Mouse (Mus musculus): Measurements from ENCODE around the gene Dnajc10.

The Dnajc10 gene

DNA sequence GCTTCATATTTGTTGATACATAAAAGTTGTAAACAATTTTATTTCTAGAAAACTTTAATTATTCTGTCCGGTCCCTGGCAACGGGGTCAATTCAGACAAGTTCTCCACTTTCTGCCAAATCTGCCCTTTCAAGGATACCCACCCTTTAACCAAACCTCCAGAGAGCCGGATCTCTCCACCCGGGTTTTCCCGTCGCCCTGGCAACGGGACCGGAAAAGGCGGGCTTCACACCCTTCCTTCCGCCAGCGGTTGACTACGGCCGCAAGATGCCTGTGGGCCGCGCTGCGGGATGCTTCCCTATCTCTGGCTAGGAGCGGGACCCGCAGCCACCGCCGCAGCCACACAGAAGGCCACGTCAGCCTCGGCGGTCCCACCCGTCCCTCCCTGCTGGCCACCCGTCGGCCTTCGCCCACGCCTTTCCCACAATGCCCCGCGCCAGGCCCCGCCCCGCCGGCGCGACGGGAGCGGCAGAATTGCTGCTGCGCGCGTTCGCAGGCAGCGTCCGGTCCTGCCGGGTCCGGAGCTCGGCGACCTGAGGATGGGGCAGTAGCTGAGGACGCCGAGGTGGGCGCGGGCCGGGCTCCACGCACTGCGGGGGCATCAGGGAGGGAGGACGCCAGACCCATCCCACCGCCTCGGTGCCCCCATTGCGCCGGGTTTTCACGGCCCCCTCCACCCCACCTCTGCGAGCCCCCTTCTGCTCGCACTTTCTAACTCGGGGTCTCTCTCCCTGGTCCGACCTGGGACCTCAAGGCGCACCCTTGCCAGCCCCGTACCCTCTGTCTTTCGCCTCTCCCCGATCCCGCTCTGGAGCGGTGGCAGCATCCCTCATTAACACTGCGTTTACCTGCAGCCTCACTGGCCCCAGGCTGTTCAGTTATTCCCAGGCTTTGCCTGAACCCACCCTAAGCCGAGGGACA lies at the start of gene Dnajc10:
Gene Dnajc10 (plus strand): TSS at position 225 of the 920 bp plus-strand sequence.
- DNase-seq (ENCODE audit: extremely low spot score, low spot score) = peak; percentile 90

DNA sequence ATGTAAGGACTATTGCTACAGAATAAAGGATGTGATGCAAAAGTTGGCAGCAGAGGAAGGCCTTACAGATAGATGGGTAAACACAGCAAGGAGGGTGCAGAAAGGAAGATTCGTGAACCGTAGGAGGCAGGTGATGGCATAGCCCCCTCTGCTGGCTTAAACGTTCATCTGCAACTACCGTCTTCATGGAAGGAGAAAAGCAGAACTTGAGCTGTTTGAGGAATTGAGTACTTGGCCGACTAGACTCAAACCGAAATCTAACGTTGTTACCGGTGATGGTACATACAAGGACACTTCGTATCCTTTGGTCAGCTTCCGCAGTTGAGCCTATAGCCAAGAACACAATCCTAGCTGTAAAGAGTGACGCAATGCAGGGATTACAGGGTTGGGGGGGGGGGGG lies 48.4 kb upstream of the Dnajc10 start:
- DNase-seq (ENCODE audit: extremely low spot score, low spot score) = peak; percentile 71

DNA sequence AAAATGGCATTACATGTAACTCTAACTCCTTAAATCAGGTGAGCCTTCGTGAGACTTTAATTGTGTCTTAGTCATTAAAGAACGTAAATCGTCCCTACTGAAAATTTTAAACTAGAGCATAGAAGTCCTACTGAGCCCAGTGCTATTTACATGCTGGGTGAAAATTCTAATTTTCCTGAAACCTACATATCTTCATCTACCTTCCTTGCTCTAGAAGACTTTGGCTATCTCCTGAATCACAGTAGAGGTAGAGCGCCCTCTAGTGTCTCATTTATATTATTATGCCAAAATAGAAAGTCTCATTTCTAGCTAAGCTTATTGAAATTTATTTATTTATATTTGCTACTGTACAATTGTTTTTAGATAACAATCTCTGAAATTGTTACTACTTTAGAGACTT lies 47.2 kb upstream of the Dnajc10 start:
- no peak for DNase-seq (ENCODE audit: extremely low spot score, low spot score)

DNA sequence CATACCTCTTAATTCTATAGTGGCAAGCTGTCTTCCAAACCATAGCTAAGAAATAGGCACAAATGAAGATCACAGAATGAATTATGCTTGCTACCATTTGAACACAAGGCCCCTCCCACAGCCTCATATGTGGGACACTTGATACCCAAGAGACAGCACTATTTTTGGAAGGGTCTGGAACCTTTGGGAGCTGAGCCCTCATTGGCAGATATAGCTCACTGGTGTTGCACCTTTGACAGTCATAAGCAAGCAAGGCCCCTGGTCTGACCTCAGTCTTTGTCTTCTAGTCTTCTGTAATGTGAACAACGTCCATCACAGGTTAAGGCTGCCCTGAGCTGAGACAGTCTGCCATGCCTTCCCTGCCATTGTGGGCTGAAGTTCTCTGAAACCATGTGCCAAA lies 43.8 kb upstream of the Dnajc10 start:
- no peak for DNase-seq (ENCODE audit: extremely low spot score, low spot score)

DNA sequence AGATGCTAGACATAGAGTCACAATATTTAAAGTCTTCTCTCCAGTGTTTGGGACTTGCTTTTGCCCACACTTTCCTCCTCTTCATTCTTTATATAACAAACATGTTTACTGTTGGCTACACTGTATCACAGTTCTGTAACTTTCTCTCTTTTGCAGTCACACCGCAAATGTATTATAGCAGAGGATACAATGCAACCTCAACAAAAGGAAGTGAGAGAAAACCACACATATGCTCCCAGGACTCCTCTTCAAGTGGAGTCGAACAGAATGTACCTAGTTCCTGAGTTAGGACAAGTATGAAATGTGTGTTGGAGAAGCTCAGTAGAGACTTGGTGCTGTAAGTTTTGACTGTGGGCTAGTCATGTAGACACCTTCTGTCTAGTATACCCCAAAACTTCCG lies 42.2 kb upstream of the Dnajc10 start:
- DNase-seq (ENCODE audit: extremely low spot score, low spot score) = no peak

DNA sequence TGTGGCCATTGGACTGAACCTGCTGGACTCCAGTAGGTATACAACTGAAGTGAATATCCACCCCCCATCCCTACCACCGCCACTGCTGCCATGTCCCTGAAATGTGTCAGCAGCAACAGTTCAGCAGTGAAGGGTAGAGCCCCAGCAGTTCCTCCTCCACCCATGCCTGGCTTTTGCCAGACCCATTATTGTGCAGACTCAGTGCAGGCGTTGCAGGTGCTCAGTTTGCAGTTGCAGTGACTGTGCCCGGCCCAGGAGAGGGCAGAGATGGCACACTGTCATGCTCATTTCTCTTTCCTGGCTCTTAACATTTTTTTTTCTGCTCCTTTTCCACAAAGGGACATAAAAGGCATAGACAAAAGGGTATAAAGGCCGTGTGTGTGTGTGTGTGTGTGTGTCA lies 41.5 kb upstream of the Dnajc10 start:
- no peak for DNase-seq (ENCODE audit: extremely low spot score, low spot score)

DNA sequence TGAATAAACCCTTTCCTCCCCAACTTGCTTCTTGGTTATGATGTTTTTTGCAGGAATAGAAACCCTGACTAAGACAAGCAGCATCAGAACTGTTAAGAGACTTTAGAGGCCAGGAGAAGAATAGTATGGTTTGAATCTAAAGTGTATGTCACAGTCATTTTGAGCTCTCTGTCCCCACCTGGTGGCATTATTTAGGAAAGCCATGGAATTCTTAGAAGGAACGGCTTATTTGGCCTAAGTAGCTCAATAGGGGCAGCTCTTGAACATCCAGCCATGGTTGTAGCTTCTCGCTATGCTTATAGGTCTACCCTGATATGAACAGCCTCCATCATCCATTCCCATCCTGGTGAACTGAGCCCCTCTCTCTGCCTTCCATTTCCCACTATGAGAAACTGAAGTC lies 40.1 kb upstream of the Dnajc10 start:
- DNase-seq (ENCODE audit: extremely low spot score, low spot score) = no peak

DNA sequence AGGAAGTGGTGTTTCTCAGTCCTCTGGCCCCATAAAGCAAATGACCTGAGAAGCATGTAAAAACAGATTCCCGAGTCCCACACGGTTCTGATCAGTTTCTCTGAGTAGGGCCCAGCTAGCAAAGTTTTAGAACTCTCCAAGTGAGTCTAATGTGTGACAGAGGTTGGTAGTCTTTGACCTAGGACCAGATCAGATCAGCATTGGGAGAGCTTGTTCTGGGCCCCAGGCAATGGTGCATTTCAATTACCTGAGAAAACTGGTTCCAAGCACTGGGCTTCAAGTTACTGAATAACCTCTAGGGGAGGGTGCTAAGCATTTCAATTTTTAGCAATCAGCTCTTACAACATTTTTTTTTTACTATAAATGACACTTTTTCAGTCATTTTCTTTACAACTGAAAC lies 33.1 kb upstream of the Dnajc10 start:
- no peak for DNase-seq (ENCODE audit: extremely low spot score, low spot score)

DNA sequence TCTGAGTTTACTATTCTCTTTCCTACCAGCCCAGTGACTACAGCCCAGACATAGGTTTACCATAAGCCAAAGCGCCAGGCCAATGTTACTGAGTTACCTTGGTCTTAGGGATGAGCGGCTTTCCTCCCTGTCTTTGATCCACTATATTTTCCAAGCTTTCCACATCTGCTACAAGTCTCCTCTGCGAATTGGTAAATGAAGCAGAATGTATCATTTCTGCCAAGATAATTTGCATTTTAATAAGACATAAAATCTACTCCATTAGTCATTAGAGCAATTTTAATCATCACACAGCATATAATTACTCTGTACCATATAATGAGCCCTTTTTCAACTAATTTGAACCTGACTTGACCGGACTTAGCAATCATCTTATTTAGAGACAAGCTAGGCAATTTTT lies 28.9 kb upstream of the Dnajc10 start:
- DNase-seq (ENCODE audit: extremely low spot score, low spot score) = no peak

DNA sequence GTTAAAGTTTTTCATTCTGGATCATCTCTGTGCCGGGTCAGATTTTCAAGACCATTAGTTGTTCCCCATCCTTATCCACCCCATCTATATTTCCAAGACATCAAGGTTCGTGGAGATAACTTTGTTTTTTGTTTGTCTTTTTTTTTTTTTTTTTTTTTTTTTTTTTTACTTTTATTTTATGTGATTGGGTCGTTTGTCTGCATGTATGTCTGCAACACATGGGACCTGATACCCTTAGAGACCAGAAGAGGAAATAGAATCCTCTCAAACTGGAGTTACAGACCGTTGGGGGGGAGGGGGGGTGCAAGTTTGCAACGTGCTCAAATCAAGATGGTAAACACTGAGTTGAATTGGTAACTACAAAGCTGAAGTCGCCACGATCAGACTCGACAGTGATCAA lies 23.1 kb upstream of the Dnajc10 start, which contains the start of gene Prdx6b:
Gene Prdx6b (plus strand): TSS at position 301 of the 400 bp plus-strand sequence.
- no peak for DNase-seq (ENCODE audit: extremely low spot score, low spot score)

DNA sequence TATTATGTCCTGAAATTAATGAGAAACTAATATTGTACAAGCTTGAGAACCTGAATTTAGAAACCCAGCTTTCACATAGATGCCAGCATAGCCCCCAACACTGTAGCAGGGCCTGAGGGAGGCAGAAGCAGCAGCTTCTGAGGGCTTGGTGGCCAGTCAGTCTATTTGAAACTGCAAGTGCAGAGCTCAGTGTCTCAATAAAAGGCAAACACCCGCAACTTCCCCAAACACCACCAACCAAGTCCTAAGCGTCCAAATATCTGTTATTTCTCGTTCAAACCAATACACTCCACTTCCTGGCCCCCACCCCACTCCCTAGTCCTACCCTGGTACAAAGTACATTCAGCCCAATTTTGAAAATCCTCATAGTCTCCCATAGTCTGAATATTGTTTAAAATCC lies 16.9 kb upstream of the Dnajc10 start:
- no peak for DNase-seq (ENCODE audit: extremely low spot score, low spot score)

DNA sequence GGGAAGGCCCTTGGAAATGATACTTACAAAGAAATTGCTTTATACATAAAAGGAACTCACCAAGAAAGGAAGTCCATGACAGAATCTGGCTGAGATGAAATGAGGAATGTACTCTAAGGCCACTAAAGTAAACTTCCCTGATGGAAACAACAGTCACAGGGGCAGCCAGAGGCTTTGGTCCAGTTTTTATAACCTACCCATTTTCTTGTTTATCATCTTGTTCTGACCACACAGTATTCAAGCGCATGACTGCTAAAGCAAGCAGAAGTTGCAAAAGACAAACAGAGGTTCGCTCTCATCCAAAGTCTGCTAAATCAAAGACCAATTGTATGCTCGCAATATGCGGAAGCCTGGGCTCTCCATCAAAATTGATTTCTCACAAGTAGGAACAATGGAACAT lies 14.5 kb upstream of the Dnajc10 start:
- no peak for DNase-seq (ENCODE audit: extremely low spot score, low spot score)

DNA sequence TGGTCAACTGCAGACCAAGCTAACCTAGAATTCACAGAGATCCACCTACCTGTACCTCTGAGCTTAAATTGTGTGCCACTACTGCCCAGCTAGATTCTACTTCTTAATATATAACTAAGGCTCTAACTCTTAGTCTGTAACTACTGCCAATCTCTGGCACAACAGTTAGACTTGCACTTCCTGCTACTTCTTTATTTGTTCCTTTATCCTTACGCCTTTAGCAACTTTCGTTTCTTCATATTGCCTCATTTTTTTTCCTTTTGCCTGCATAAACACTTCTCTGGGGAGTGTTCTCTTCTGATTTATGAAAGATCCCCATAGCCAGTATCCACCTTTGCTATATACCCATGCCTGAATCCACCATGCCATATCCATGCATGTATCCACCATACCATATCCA lies 11.3 kb upstream of the Dnajc10 start:
- no peak for DNase-seq (ENCODE audit: extremely low spot score, low spot score)

DNA sequence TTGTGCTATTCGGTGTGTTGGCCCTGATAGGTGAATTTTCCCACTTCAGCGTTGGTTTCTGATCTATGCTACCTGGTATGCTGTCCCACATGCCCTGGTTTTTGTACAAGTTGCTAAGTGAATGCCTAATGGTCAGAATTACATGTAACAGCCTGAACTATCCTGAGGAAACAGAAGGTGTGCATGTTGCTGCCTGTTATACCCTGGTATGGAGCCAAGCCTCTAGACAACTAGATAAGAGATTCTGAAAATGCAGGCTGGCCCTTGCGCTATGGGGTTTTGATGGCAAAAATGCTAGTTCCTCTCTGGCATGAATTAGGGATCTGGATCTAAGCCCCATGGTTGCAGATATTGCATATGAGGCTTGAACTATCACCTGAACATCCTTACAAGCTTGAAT lies 7.6 kb upstream of the Dnajc10 start:
- DNase-seq (ENCODE audit: extremely low spot score, low spot score) = no peak

DNA sequence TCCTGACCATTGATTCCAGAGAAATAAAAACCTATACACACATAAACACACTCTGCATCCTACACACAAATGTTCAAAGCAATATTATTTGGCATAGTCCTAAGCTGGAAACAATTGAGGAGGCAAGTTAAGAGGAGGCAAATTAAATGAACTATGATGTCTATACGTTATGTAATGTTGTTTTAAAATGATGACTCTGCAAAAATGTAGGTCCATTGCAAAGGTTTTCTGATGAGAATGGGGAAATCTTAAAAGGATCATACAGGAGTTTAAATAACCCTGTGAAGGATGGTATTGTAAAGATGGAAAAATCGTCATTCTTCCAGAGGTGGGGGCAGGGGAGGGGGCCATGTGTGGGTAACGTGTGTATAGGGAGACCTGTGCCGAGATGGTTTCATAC lies 5.5 kb upstream of the Dnajc10 start:
- DNase-seq (ENCODE audit: extremely low spot score, low spot score) = no peak

DNA sequence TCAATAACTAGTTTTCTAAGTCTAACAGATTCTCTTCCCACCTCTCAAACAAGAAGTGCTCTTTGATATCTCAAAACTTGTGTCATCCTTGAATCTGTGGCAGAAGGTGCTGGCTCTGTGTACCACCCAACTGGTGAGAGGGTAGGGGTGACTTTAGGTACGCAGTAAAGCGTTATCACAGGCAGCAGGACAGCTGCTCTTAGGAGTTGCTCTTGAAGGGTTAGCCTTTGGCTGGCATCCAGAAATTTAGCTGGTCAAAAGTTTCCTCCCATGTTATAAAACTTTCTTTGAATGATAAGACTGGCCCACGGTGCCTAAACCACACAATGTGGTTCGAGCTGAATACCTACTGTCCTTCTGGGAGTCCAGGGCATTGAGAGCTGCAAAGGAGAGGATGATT lies 4.5 kb upstream of the Dnajc10 start:
- DNase-seq (ENCODE audit: extremely low spot score, low spot score) = no peak

DNA sequence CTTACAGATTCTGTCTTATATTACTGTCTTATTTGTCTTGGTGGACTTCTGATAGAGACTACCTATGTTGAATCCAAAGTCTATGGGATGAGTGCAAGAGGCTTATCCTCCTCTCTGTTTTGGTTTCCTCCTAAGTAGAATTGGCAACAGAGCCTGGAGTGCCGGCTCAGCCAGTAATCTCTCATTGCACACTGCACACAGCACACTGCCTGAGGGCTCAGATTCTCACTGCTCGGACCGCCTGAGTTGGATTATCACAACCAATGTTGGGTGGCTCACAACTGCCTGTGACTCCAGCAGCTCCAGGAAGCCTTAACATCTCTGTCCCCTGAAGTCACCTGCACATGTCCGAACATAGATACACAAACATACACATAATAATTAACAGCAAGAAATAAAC lies 3.9 kb upstream of the Dnajc10 start:
- DNase-seq (ENCODE audit: extremely low spot score, low spot score) = no peak

DNA sequence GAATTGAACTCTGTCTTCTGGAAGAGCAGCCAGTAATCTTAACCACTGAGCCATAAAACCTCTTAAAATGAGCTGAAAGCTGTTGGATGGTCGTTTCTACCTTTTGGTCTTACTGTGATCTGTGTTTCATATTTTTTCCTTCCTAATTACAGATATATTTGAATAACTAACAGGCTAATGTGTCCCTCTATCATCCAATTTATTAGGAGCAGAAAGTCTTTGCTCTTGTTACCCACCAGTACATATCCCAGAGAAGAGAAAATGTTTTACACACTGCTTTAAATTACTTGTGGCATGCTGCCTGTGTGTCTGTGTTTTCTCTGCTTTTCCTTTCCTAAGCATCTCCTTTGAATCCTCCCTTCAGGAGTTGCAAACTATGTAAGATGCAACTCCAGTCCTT lies 1.1 kb upstream of the Dnajc10 start:
- no peak for DNase-seq (ENCODE audit: extremely low spot score, low spot score)

DNA sequence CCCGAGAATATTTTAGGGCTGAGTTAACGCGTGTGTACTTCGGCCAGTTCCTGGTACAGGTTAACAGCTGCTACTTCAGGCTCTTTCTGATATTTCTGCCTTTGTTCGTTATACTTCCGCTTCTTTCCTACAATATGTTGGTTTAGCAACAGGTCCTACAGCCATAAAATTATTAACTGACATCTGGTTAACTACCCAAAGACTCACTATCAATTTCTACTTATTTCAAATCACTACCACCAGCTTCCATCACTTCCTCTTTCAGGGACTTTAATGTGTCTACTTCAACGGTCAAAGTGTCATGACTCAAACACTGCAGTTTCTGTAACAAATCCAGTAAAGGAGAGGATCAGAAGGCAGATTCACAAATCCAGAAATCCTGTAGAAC lies 418 bp upstream of the Dnajc10 start:
- no peak for DNase-seq (ENCODE audit: extremely low spot score, low spot score)

DNA sequence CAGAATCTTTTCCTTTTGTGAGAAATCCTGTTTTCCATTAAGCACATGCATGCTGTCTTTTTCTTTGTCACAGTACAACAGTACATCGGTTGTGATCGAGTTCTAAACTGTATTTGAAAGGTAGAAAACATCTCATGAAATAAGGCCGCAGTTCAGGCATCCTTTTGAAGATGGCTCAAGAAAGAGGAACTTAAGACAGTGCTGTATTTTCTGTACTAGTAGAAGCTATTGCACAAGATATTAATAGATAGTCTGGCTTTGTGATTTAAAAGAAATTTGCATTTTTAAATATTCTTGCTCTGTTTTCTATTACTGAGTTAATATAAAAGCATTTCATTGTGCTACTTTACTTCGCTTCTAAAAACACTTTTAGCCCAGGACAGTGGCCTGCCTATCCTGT lies 7.6 kb downstream of the Dnajc10 start:
- DNase-seq (ENCODE audit: extremely low spot score, low spot score) = no peak

DNA sequence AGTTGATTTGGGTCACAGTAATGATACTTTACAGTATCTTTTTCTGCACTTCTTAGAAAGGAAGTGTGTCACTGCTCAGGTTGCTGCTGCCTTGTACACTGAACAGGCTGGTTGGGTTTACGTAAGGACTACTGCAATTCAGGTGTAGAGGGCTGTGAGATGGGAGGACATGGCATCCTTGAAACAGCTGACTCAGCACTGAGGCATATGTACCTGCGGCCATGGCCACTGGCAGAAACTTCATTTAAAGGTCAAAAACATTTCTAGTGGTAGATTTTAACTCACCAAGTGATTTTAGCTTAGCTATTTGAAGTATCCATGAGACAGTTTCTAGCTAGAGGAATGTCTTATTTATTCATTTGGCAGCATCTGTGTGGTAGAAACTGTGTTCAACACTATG lies 10.5 kb downstream of the Dnajc10 start:
- no peak for DNase-seq (ENCODE audit: extremely low spot score, low spot score)

DNA sequence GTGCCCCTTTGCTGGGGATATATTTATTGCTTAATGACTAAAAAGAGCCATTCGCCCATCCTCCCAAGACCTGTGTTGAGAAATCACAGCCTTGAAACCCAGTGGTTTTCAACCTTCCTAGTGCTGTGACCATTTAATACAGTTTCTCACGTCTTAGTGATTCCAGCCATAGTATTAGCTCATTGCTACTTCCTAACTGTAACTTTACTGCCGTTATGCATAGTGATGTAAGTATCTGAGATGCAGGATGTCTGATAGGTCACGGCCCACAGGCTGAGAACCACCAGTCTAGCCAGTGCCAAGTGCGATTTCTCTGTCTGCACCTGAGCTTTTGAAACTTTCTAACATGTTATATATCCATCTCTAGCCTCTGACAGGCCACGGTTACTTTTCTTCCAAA lies 12.0 kb downstream of the Dnajc10 start:
- DNase-seq (ENCODE audit: extremely low spot score, low spot score) = no peak

DNA sequence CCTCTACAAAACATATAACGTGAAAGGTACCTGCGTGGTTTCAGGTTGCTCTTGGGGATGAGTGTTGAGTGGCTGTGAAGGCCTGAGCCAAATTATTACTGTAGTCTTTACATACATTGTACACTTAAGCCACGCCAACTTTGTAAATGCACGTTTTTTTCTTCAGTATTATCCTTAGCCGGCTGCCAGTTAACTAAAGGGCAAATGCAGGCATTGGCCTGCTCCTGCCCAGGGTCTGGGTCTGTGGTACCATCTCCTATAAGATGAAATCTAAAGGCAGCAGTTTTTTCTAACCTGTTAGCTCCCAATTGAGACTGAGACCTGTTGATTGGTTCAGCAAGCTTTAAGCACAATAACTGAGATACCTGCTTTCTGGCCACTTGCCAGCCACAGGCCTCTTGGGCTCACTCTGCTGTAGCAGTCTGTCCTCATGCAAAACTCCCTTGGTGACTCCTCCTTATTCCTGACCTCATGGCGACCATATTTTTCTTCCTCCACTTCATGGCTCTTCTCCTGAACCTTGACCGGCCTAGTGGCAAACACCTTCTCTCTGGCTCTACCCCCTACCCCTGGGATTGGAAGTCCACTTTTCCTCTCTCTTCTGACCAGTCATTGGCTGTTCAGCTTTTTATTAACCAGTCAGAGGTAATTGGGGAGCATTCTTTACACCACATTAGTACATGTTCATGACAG lies 13.8 kb downstream of the Dnajc10 start:
- DNase-seq (ENCODE audit: extremely low spot score, low spot score) = no peak
